Mouse (Mus musculus) forebrain, embryonic 12.5 days (tissue): ENCODE results near the gene Rasd1. TPM values are rescaled to one million over a fixed set of nuclear protein-coding genes. Genes with fewer than 3 reads are reported as not detected.

Experiments used
- ATAC-seq: fragments of 200-750 bp; cut with Nextera tagmentation; 2 replicates; pipeline ENCODE4 v1.8.0; 2017; ENCODE audit warnings: moderate TSS enrichment; ENCODE audit not compliant: low FRiP score
- H3K27ac ChIP-seq: fragments of 300-500 bp; sonication (generic); 2 replicates; pipeline ENCODE4 v1.5.1; 2016; ENCODE audit warnings: mild to moderate bottlenecking
- H3K27me3 ChIP-seq: fragments of 300-500 bp; sonication (generic); 2 replicates; pipeline ENCODE4 v1.6.1; 2016; ENCODE audit warnings: mild to moderate bottlenecking
- H3K36me3 ChIP-seq: fragments of 300-500 bp; sonication (generic); replicated peaks from 2 replicates; pipeline ENCODE4 v1.6.1; 2016; ENCODE audit warnings: mild to moderate bottlenecking
- H3K4me1 ChIP-seq: fragments of 300-500 bp; sonication (generic); 2 replicates; pipeline ENCODE4 v1.6.1; 2016
- H3K4me2 ChIP-seq: fragments of 300-500 bp; sonication (generic); 2 replicates; pipeline ENCODE4 v1.6.1; 2016; ENCODE audit warnings: mild to moderate bottlenecking, moderate library complexity
- H3K4me3 ChIP-seq: fragments of 300-500 bp; sonication (generic); replicated peaks from 2 replicates; pipeline ENCODE4 v1.5.1; 2016; ENCODE audit warnings: mild to moderate bottlenecking
- H3K9ac ChIP-seq: fragments of 300-500 bp; sonication (generic); 2 replicates; pipeline ENCODE4 v1.6.1; 2016; ENCODE audit warnings: mild to moderate bottlenecking
- H3K9me3 ChIP-seq: fragments of 300-500 bp; sonication (generic); 2 replicates; pipeline ENCODE4 v1.6.1; 2016
- WGBS: fragments of 180-500 bp; shearing (Covaris S2); methylation state at CpG from one replicate; pipeline ENCODE4 v1.1.7; 2016; 5-methylcytosine and 5-hydroxymethylcytosine counted together
- polyA plus RNA-seq: library from polyadenylated mRNA; unstranded; fragments of >200 nt; fragmentation: Nextera tagmentation; extraction: Ambion mirVana; gene quantifications from 2 replicates; pipeline ENCODE4 v1.2.1, GENCODE M21; 2016

Rasd1 gene
- polyA plus RNA-seq, 1 experiment from 2014 or later: 1.4 TPM

GRCm38 (mm10) chr11:59971691-59972090, 6.9 kb upstream of the Rasd1 start:
- Histone ChIP-seq H3K27me3 (peaks cover 9% of the 10 kb centered on the region; the same call in 1 of the 2 replicates), H3K4me3 (no peak overlapping the region), H3K27ac (no peak overlapping the region), H3K36me3 (no peaks in the 10 kb centered on the region), H3K4me2 (no peak overlapping the region), H3K9me3 (no peaks in the 10 kb centered on the region), H3K4me1 (peaks cover 8% of the 10 kb centered on the region; the same call in 1 of the 2 replicates), H3K9ac (no peak overlapping the region)
- ATAC-seq: no peak
- WGBS: 56% methylated on average over 2 of the region's 2 CpGs

GRCm38 (mm10) chr11:59970780-59971179, 6.0 kb upstream of the Rasd1 start:
- Histone ChIP-seq H3K4me2 (no peak overlapping the region), H3K27me3 (peaks cover 6% of the 10 kb centered on the region; the same call in 1 of the 2 replicates), H3K4me3 (no peak overlapping the region), H3K36me3 (no peaks in the 10 kb centered on the region), H3K9ac (no peak overlapping the region), H3K4me1 (peaks cover 15% of the 10 kb centered on the region; the same call in 1 of the 2 replicates), H3K27ac (no peak overlapping the region), H3K9me3 (no peaks in the 10 kb centered on the region)
- no peak for ATAC-seq
- WGBS: 83% methylated on average over 5 of the region's 5 CpGs

- H3K36me3 ChIP-seq: no peaks in the 10 kb centered on the region
- H3K9me3 ChIP-seq: no peaks in the 10 kb centered on the region
- H3K27ac ChIP-seq: no peak overlapping the region
- ATAC-seq: no peak
- 94% methylated on average over 1 of the region's 1 CpGs for WGBS
- H3K4me2 ChIP-seq: no peak overlapping the region
- no peak overlapping the region for H3K4me3 ChIP-seq
- peaks cover 30% of the 10 kb centered on the region for H3K4me1 ChIP-seq
- H3K9ac ChIP-seq: no peak overlapping the region
- peaks cover 21% of the 10 kb centered on the region for H3K27me3 ChIP-seq
These were observed 3.0 kb upstream of the Rasd1 start for GRCm38 (mm10) chr11:59967765-59968164.

GRCm38 (mm10) chr11:59966102-59966483, 1.3 kb upstream of the Rasd1 start:
- Histone ChIP-seq H3K27me3 (peaks cover 32% of the 10 kb centered on the region), H3K9ac (0 out of 2 replicates have a peak overlapping the region, but pooled peaks have one; percentile 2), H3K9me3 (no peaks in the 10 kb centered on the region), H3K4me2 (no peak overlapping the region), H3K27ac (no peak overlapping the region), H3K36me3 (peaks cover 15% of the 10 kb centered on the region; the same call in 1 of the 2 replicates), H3K4me3 (no peak overlapping the region), H3K4me1 (peaks cover 30% of the 10 kb centered on the region)
- ATAC-seq: no peak
- 75% methylated on average over 4 of the region's 4 CpGs for WGBS

- Histone ChIP-seq H3K9ac (peak overlapping the region; percentile 55), H3K36me3 (peaks cover 21% of the 10 kb centered on the region), H3K4me3 (peak overlapping the region; percentile 49), H3K27me3 (peaks cover 32% of the 10 kb centered on the region), H3K27ac (no peak overlapping the region), H3K4me1 (peaks cover 30% of the 10 kb centered on the region), H3K4me2 (peak overlapping the region; percentile 90), H3K9me3 (no peaks in the 10 kb centered on the region)
- ATAC-seq: peak; percentile 69; the same call in 1 of the 2 replicates
- 37% methylated on average over 25 of the region's 25 CpGs for WGBS
These were observed 720 bp upstream of the Rasd1 start for GRCm38 (mm10) chr11:59965227-59966101.

- peaks cover 30% of the 10 kb centered on the region for H3K4me1 ChIP-seq
These were observed 483 bp downstream of the Rasd1 start for GRCm38 (mm10) chr11:59964163-59964758.

GRCm38 (mm10) chr11:59963364-59964162, 1.2 kb downstream of the Rasd1 start:
- WGBS: 6% methylated on average over 34 of the region's 34 CpGs
- H3K36me3 ChIP-seq: peaks cover 22% of the 10 kb centered on the region
- H3K4me3 ChIP-seq: peak overlapping the region; percentile 49
- H3K4me1 ChIP-seq: peaks cover 30% of the 10 kb centered on the region
- H3K9me3 ChIP-seq: no peaks in the 10 kb centered on the region
- peak overlapping the region; percentile 90 for H3K4me2 ChIP-seq
- H3K9ac ChIP-seq: peak overlapping the region; percentile 55
- H3K27me3 ChIP-seq: peaks cover 32% of the 10 kb centered on the region
- ATAC-seq: no peak
- 0 out of 2 replicates have a peak overlapping the region, but pooled peaks have one; percentile 1 for H3K27ac ChIP-seq

More at GRCm38 (mm10) chr11:59964163-59964758, 483 bp downstream of the Rasd1 start:
- 3% methylated on average over 33 of the region's 33 CpGs for WGBS
- H3K4me3 ChIP-seq: peak overlapping the region; percentile 49
- peak overlapping the region; percentile 90 for H3K4me2 ChIP-seq
- peaks cover 32% of the 10 kb centered on the region for H3K27me3 ChIP-seq
- no peak overlapping the region for H3K27ac ChIP-seq
- no peak for ATAC-seq
- no peaks in the 10 kb centered on the region for H3K9me3 ChIP-seq
- H3K9ac ChIP-seq: peak overlapping the region; percentile 55
- H3K36me3 ChIP-seq: peaks cover 22% of the 10 kb centered on the region

- ATAC-seq: no peak
- Histone ChIP-seq H3K4me2 (no peak overlapping the region), H3K9me3 (no peaks in the 10 kb centered on the region), H3K4me3 (no peak overlapping the region), H3K27me3 (peaks cover 32% of the 10 kb centered on the region), H3K27ac (no peak overlapping the region), H3K9ac (no peak overlapping the region), H3K36me3 (peaks cover 22% of the 10 kb centered on the region), H3K4me1 (peaks cover 30% of the 10 kb centered on the region)
- WGBS: 62% methylated on average over 3 of the region's 3 CpGs
These were observed 2.2 kb downstream of the Rasd1 start for GRCm38 (mm10) chr11:59962590-59962989.

- Histone ChIP-seq H3K4me2 (no peak overlapping the region), H3K27ac (no peak overlapping the region), H3K4me3 (no peak overlapping the region), H3K36me3 (peaks cover 26% of the 10 kb centered on the region), H3K27me3 (peaks cover 32% of the 10 kb centered on the region), H3K9me3 (no peaks in the 10 kb centered on the region), H3K9ac (no peak overlapping the region), H3K4me1 (peaks cover 28% of the 10 kb centered on the region)
- 92% methylated on average over 9 of the region's 9 CpGs for WGBS
- no peak for ATAC-seq
These were observed 3.3 kb downstream of the Rasd1 start for GRCm38 (mm10) chr11:59961338-59961875.

GRCm38 (mm10) chr11:59960476-59961337, 4.0 kb downstream of the Rasd1 start:
- H3K27ac ChIP-seq: no peak overlapping the region
- H3K27me3 ChIP-seq: peaks cover 32% of the 10 kb centered on the region
- 84% methylated on average over 20 of the region's 20 CpGs for WGBS

GRCm38 (mm10) chr11:59959453-59959852, 5.3 kb downstream of the Rasd1 start:
- H3K27ac ChIP-seq: no peak overlapping the region
- H3K4me3 ChIP-seq: no peak overlapping the region
- no peaks in the 10 kb centered on the region for H3K9me3 ChIP-seq
- peaks cover 27% of the 10 kb centered on the region for H3K27me3 ChIP-seq
- H3K4me2 ChIP-seq: no peak overlapping the region
- no peak overlapping the region for H3K9ac ChIP-seq
- ATAC-seq: no peak
- peaks cover 13% of the 10 kb centered on the region for H3K4me1 ChIP-seq
- 80% methylated on average over 4 of the region's 4 CpGs for WGBS
- H3K36me3 ChIP-seq: peaks cover 26% of the 10 kb centered on the region

More at GRCm38 (mm10) chr11:59960476-59961337, 4.0 kb downstream of the Rasd1 start:
- no peak for ATAC-seq
- Histone ChIP-seq H3K9me3 (no peaks in the 10 kb centered on the region), H3K4me1 (peaks cover 23% of the 10 kb centered on the region), H3K4me2 (no peak overlapping the region), H3K9ac (no peak overlapping the region), H3K4me3 (no peak overlapping the region), H3K36me3 (peaks cover 26% of the 10 kb centered on the region)
